Mouse (Mus musculus): ENCODE measurements around the gene Mcts2.
"Not testable (repeated sequence)": the region's sequence is repeated elsewhere in the genome, so short reads cannot be mapped to it uniquely, and the experiment has no call there.

Mcts2 gene

DNA sequence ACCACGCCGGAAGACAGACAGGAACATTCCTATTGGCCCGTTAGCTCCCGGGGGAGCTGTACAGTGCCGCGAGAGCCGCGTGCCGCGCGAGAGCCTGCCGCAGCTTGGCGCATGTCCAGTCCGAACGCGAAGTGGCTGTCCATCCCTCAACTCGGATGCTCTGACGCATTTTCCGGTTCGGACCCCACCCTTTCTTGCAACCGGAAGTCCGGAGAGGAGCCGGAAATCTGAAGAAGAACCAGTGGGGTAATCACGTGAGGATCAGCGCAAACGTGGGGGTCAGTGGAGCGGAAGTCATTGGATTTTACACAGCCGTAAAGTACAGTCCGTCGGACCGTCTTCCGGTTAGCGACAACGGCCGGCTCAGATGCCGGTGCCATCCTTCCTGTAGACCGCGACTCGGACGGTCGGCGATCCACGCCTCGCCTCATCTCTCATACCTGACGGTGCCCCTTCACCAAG is at the start of gene Mcts2:
Gene Mcts2 (plus strand): TSS at position 230 of the 462 bp plus-strand sequence.
- in situ Hi-C loops (cut with MboI, MseI), result no loop called here

DNA sequence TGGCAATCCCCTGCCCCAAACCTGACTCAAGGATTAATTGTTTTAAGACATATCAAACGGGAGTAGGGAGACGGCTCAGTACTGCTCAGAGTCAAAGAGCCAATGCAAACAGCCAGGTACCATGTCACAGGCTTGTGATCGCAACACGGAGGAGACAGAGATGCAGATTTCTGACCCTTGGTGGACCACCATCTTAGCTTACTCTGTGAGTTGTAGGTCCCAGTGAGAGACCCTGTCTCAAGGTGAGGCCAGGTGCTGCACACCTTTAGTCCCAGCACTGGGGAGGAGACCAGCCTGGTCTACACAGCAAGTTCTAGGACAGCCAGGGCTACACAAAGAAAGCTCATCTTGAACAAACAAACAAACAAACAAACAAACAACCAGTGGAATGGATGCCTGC is 49.5 kb upstream of the Mcts2 start:
- in situ Hi-C loops (cut with MboI, MseI), result no loop called here

DNA sequence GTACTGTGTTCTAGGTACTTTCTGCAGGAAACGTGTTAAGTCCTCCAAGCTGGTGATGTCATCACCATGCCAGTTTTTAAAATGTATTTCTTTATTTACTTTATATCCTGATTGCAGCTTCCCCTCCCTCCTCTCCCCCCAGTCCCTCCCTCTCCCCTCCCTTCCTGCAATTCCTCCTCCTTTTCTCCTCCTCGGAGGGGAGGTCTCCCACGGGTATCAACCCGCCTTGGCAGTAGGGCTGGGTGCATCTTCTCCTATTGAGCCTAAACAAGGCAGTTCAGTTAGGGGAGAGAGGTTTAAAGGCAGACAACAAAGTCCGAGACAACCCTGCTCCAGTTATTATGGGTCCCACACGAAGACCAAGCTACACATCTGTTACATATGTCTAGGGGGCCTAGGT is 48.0 kb upstream of the Mcts2 start:
- in situ Hi-C loops (cut with MboI, MseI), result no loop called here

DNA sequence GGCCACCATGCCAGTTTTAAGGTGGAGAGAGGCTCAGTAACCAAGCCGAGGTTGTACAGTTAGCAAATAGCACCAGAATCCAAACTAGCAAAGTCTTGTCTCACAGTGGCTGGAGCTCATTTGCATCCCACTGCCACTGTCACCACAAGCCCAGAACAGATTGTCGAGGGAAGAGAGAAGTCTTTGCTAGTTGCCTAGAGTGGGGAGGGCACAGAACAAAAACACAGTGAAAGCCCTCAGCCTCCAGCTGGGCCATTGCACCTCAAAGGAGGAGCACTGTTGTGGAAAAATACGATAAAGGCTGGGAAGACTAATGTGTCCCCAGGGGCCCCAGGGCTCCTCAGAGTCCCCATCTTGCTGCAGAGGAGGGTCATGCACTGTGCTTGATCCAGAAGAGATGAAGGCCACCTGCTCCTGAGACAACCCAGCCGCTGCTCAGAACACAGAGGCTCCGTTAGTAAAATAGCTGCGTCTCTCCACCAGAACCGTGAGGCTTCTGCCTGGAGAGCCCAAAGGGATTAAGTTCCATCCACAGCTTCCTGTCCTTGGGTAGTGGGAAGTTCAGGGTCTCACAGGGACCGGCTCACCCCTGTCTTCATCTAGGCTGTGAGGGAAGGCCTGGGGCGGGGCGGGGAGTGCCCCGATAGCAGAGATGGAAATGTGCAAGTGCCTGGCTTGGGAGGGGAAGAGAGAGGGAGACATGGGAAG is 47.3 kb upstream of the Mcts2 start:
- in situ Hi-C loops (cut with MboI, MseI), result no loop called here

DNA sequence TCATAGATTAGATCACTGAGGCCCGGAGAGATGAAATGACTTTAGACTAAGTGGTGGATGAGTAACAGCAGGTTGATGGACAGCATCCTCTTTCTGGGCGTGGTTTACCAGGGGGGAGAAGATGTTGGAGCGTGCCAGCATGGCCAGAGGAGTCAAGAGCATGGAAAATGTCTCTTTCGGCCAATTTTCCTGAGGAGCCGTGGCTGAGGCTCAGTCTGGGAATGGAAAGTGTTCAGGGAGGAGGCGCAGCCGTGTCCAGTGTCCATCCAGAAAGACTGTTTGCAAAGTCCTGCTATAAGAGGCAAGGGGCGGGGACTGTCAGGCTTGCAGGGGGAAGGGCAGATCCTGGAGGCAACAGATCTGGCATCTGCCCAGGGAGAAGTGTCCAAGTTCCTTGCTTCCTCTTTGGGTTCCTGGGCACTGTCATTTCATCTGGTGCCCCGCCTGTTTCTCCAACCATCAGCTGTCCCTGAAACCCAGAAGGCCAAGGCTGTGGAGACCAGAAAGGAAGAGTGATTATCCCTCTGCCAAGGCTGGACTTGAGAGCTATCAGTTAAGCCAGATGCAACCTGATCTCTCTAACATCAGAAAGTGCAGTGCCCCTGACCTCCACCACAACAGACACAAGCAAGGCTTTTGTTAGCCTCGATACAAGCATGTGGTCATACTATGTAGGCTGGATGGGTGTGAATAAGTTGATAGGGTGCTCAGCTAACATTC is 33.8 kb upstream of the Mcts2 start:
- in situ Hi-C loops (cut with MboI, MseI), result no loop called here

DNA sequence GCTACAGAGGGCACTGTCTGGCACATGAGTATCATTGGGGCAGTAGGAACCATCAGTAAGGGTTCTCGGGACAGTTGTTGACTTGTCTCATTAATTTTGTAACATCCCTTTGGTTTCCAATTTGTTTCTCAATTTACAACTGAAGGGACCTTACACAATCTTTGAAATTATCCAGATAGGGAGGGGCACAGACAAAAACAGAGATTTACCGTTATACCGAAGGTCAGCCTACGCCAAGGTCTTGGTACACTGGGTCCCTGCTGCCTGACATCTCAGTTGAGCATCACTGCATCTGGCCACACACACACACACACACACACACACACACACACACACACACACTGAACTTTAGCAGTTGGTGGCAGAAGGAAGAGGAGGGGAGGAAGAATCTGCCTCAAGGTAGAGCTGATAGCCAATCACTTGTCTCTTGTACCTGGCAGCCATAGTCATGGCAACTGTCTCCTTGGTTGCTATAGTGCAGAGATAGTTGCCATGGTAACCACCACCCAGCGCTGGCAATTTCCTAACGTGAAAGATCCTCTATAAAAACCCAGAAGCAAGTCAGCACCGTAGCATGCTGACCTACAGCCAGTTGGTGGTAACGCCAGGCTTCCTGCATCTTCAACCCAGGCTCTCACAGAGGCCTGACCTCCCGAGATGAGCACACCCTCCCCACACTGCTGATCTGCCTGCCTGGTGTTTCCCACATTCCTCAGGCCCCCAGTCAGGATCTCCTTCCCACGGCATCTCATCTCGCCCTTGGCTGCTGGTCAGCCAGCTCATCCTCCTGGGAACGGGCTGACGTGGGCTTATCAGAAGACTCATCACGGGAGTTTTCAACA is 32.7 kb upstream of the Mcts2 start:
- in situ Hi-C loops (cut with MboI, MseI), result no loop called here

DNA sequence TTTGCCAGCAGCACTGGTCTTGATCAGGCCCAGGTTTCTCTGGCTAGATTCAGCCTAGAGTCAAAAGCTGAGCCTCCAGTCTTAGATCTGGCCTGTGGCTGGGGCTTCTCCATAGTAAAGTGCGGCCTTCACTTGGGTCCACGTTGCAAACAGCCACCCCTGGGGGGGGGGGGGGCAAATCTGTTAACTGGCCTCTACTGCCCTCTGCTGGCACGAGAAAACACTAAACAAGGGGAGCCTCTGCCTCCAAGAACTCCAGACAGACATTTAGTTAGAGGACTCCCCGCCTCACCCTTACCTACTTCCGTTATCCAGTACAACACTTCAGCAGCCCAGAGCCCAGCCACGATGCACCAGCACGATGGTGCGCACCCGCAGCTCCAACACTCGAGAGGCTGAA is 29.4 kb upstream of the Mcts2 start:
- in situ Hi-C loops (cut with MboI, MseI), result loop anchor here (5.0 kb wide), 1 partner anchor 35 kb away; the partner anchor contains the start of gene Defb25

DNA sequence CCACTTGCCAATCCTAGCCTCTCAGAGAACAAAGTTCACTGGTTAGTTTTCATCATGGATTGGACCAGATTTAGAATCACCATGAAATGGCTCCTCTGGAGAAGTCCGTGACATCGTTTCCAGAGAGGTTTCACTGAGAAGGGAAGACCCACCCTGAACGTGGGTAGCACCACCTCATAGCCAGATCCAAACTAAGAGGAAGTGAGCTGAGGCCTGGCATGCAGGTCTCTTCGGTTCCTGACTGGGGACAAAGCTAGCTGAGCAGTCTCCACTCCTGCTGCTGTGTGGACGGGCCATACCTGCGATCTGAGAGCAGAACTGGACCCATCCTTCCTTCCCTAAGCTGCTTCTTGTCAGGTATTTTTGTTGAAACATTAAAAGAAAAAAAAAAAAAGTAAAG is 25.7 kb upstream of the Mcts2 start:
- in situ Hi-C loops (cut with MboI, MseI), result no loop called here

DNA sequence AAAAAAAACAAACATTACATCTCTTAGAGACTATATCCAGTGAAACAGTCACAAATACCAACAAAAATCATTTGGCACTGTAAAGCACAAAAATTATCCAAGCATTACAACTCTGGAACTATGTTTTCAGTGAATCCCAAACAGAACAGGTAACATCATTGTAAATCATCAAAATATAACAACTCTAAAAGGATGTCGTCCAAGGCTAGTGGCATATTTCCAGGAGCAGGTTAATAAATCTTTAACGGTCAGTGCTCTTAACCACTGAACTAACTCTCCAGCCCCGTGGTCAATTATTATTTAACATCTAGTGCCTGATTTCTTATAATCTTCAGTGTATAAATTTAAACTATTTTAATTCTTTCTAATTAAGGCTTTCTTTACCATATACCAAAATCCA is 20.6 kb upstream of the Mcts2 start:
- in situ Hi-C loops (cut with MboI, MseI), result not testable (repeated sequence)

DNA sequence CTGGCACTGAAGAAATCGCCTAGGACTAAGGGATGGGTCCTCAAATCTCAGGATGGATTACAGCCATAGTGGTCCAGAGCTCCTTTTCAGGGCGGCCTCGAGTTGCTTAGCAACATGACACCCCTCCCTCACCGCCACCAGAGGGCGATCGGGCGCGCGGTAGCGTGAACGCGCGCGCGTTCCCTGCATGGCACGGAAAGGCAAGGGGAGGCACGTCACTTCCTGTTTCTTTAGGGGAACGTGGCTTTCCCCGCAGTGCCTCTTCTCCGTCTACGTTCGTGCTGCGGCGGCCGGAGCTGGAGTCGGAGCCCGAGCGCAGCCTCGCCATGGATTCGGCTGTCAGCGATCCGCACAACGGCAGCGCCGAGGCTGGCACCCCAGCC is 17.6 kb upstream of the Mcts2 start, which contains the start of gene H13:
Gene H13 (plus strand): TSS at position 206 of the 383 bp plus-strand sequence.
- in situ Hi-C loops (cut with MboI, MseI), result no loop called here

DNA sequence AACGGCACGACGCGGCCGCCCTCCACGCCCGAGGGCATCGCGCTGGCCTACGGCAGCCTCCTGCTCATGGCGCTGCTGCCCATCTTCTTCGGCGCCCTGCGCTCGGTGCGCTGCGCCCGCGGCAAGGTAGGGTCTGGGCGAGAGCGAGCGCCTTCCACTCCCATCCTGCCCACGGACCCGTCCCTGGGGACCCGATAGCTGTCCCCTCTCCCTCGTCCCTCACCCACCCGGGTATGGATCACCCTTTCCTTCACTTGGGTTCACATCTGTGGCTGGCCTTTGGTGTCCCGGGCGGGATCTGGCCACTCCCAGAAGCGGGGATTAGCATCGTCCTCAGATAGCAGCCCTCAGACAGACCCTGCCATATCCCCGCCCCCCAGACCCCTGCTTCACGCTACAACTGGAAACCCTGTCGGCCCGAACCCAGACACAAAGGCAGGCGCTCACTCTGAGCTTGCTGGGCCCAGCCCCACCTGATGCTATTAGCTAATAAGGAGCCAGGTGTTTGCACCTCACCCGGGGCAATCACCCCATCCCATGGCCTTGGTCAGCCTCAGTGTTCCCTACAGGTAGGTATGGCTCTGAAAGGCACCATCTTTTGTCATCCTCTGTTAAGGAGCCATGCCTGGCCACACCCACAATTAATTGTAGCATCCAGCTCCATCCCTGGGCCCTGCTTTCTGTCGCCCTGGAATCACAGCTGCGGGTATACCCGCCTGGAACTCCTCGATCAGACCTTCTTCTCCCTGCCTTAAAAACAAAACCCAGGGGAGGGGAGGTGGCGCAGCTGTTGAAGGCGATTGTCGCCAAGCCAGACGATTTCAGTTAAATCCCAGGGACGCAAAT is 17.0 kb upstream of the Mcts2 start:
- in situ Hi-C loops (cut with MboI, MseI), result no loop called here

DNA sequence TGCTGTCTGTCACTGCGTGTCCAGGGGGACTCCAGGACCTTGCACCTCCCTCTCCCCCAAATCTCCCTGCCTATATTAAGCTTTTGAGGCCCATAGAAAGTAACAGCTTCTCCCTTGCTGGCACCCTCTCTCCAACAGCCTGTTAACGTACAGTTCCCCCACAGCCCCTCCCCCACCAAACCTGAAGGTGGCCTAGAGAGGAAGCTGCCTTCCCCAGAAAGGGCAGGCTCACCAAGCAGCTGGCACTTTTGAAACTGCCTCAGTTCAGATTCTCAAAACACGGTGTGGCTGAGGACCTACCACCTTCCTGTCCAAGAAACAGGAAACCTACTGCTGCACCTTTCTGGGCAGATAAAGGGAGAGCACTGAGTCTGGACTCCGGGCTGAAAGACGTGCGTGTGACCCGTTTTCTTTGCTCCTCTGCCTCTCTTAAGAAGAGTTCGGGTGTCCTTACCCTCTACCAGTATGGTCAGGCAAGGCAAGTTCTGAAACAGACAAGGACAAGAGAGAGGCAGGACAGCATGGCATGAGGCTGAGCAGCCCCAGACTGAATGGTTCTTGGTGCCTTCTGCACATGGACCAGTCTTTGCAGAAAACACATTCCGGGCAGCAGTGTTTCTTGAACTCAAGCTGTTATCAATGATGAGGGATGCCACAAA is 15.7 kb upstream of the Mcts2 start:
- in situ Hi-C loops (cut with MboI, MseI), result no loop called here

DNA sequence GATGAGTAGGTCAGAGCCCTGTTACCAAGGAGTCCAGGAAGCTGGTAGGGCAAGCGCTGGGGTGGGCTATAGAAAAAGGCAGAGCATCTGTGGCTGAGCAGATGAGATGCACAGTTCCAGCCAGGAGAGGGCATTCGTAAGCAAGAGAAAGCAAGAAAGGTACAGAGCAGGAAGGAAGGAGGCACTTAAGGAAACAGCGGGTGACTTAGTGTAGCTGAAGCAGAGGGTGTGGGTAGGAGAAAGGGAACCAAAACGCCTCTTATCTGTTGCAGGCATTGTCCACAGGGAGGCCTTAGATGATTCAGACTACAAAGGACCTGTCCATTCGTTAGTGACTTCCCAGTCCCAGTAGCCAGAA is 15.2 kb upstream of the Mcts2 start:
- in situ Hi-C loops (cut with MboI, MseI), result no loop called here

DNA sequence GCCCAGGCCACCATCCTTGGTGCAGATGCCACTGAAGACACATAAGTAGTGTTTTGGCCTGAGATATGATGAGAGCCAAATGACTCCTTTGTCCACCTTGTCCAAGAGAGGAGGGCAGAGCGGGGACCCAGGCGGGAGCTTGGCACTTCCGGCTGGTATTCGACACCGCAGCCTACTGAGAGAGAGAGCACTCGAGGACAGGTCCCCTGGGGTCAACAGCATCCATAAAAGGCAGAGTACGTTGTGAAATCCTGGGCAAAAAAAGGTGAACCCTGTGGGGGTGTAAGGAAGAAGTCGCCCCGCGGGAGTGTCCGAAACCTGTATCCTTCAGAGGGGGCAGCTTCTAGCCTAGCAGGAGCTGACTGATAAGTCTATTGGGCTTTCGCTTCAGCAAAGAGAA is 14.7 kb upstream of the Mcts2 start:
- in situ Hi-C loops (cut with MboI, MseI), result no loop called here

DNA sequence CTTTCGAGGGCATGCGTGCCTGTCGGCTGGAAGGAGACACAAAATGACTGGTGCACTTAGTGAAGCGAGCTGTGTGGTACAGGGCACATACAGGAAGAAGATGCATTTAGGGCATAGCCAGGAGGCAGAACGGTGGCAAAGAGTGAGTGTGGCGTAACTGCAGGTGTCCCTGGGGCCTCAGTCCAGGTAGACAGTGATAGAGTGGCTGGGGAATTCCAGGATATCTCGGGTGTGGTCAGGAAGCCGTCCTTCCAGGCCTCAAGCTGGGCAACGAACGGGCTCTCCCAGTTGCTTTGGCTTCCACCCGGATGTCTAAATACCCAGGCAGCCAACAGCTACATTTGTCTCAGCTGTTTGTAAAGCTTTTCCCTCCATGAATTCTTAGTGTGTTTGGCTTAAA is 12.7 kb upstream of the Mcts2 start:
- in situ Hi-C loops (cut with MboI, MseI), result no loop called here

DNA sequence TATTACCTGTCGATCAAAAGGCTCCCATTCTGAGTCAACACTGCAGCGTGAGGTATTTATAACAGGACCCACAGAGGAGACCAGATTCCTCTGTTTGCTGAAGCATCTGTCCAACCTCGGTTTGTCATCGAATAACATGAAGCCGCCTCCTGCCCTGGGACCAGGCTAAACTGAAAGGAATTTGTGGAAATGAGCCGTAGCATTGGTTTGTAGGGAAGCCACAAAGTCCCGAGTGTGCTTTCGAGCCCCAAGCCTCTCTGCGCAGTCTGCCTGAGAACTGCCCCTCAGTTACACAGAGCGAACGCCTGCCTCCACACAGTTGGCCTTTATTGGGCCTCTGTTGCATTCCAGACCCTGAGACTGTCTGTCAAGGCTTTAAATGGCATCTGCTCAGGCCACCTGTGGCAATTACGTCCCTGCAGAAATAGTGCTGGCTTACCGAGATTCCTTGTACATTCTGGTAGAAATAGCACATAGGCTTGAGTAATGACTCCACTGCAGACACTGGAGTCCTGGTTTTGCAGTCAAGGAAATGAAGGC is 11.5 kb upstream of the Mcts2 start:
- in situ Hi-C loops (cut with MboI, MseI), result no loop called here

DNA sequence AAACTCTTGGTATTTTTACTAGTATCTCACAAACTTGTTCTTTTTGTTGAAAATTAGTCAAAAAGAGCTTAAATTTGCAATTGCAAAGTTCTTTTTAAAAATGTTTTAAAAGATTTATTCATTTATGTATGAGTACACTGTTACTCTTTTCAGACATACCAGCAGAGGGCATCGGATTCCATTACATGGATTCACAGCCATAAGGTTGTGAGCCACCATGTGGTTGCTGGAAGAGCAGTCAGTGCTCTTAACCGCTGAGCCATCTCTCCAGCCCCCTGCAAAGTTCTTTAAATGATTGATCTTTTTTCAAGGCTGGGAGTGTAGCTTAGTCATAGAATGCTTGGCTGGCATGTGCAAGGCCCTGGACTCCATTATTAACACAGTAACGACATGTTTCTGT is 8.5 kb upstream of the Mcts2 start:
- in situ Hi-C loops (cut with MboI, MseI), result no loop called here

DNA sequence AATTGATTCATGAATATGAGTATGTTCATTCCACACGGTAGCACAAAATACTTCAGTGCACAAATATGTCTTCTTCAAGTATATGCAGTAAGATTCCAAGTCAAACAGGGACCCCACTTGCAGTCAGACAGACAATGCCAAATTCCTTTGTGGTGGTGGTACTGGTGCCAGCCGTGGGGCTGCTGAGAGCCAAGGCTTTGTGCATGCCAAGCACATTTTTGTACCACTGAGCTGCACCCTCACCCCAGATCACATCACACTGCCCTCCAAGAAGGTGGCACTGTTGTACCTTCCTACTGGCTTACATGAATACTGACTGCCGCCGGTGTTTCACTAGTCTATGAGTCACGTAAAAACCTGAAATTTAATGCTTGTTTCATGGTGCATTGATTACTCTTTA is 7.9 kb upstream of the Mcts2 start:
- in situ Hi-C loops (cut with MboI, MseI), result no loop called here

DNA sequence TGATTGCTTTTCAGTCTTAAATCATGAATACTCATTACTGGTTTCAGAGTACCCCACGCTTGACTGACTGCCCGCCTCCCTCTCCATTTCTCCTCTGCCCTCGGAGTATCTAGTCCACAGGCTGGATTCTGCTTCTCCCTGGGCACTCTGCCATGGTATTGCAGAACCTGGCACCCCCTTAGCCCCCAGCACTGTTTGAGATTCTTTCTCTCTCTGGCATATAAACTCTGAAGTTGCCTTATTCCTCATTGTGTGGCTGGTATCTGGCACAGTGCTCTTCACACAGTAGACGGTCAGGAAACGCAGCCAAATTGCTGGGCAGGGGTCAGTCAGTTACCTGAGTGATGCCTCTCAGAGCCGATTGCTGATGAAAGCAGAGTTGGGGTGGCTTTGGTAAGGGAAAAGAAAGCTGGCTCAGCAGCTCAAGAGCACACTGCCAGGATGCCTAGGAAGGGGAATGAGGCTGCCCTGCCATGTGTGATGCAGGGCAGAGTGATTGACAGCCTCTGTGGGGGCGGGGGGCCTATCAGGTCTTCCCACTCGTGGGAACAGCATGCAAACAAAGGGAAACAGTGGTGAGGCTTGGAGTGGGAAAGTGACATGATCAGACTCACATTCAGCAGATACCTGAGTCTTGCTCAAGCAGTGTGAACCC is 7.0 kb upstream of the Mcts2 start:
- in situ Hi-C loops (cut with MboI, MseI), result no loop called here

DNA sequence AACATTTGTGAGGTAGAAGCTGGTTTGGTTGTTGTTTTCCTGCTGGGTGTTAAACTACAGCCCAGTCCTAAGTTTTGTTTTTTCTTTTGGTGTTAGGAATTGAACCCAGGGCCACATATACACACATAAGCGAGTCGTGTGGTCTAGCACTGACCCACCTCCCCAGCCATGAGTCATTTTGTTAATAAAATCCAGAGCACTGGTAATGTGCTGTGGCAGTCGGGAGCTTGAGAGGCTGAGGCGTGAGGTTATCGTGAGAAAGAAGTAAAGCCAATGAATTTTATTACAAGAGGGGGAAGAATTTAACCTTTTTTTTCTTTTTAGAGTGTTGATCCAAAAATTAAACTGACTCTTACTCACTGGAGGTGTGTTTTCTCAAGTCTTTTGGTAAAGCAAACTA is 3.7 kb upstream of the Mcts2 start:
- in situ Hi-C loops (cut with MboI, MseI), result no loop called here
